Comparison of ENCODE assay signal across 8 mouse cellular contexts in the genomic region with DNA sequence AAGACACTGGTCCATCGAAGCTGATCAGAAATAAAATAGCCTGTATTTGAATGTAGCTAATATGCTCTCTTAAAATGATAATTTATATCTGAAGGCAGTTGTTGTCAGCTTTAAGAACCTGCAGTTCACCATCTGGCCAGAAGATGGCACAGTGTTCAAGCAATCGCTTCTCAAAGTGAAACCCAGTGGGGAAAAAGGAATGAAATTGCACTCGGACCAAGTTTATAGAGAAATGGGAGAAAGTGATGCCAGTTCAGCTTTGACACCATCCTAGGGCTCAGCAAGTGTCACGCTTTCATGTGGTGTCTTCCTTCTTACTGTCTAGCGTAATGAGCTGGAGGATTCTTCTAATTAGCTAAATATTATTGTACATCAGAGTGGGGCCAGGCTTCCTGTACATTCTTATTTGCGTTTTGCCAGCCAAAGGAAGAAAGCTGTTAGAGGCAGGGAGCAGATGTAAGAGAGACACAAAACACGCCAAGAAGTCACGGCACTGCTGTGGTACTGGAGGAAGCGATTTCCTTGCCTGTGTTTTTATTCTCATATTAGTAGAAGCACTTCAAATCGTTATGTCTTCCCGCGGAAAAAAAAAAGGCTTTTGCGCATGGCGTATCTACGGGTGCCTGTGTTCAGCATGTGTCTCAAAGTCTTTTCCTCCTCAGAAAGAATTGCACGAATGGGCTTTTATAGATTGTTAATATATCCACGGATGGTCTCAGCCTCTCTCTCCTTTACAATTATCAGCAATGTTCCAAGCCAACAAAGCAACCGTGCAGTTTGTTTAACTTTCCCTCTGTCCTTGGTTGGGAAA.
A peak's percentile ranks its signal among the peaks of the same experiment; 100 is the strongest.
DNase-seq lines count a peak whose midpoint lies in the region; ATAC-seq and TF ChIP-seq lines count a peak whose summit lies in the region.

No protein-coding gene starts in this region.

- WGBS in forebrain, embryonic 13.5 days = 31% methylated on average over 18 of the region's 18 CpGs
- 39% methylated on average over 18 of the region's 18 CpGs for WGBS in liver, embryonic 15.5 days (ENCODE audit: insufficient replicate concordance)
- 57% methylated on average over 18 of the region's 18 CpGs for WGBS in neural tube, embryonic 11.5 days
- WGBS in stomach, embryonic 16.5 days = 36% methylated on average over 18 of the region's 18 CpGs

- dilution Hi-C loops in CH12.LX (cut with MboI; ENCODE audit: extremely low pct_ligation_motif_present, extremely low pct_unique_long_range_greater_than_20kb, low sequenced_read_pairs) = no loop called here

- no peaks in the 10 kb centered on the region for H3K9me3 ChIP-seq in CH12.LX (replicated peaks; ENCODE audit: low read length)
- no peaks in the 10 kb centered on the region for H3K9me3 ChIP-seq in forebrain, embryonic 13.5 days (replicated peaks)
- no peaks in the 10 kb centered on the region for H3K9me3 ChIP-seq in liver, embryonic 15.5 days (replicated peaks)
- no peaks in the 10 kb centered on the region for H3K9me3 ChIP-seq in neural tube, embryonic 11.5 days (ENCODE audit: control insufficient read depth, low read length)
- H3K9me3 ChIP-seq in stomach, embryonic 16.5 days (replicated peaks; ENCODE audit: control insufficient read depth, low read length) = no peaks in the 10 kb centered on the region

- no peak for TF ChIP-seq POLR2A in CH12.LX (IDR thresholded peaks at IDR 0.05; ENCODE audit: low read depth, low read length)

- TF ChIP-seq RAD21 in CH12.LX (IDR thresholded peaks at IDR 0.05; ENCODE audit: low read depth, low read length) = peak; percentile 85

- ATAC-seq in forebrain, embryonic 13.5 days = peak; percentile 43; the same call in 1 of the 2 replicates
- no peak for ATAC-seq in liver, embryonic 15.5 days (ENCODE audit: insufficient read depth)
- ATAC-seq in neural tube, embryonic 11.5 days (ENCODE audit: insufficient read depth, low FRiP score, low TSS enrichment) = no peak
- ATAC-seq in stomach, embryonic 16.5 days (ENCODE audit: insufficient read depth, low FRiP score) = no peak

- DNase-seq in CH12.LX (ENCODE audit: extremely low read depth) = peak; percentile 89
- DNase-seq in c-Kit-positive CD71-negative TER-119-negative erythroid progenitor cells, embryonic 14.5 days (ENCODE audit: low read depth) = peak; percentile 69
- peak; percentile 82 to 89 for DNase-seq in heart, postnatal 10 days
- peak; percentile 87 to 89 for DNase-seq in kidney, postnatal 4 days
- peak; percentile 77 for DNase-seq in neural tube, embryonic 11.5 days (ENCODE audit: low spot score)

- no peak overlapping the region for H3K27ac ChIP-seq in CH12.LX (ENCODE audit: insufficient read depth, low read depth)
- H3K27ac ChIP-seq in forebrain, embryonic 13.5 days = no peak overlapping the region
- no peak overlapping the region for H3K27ac ChIP-seq in liver, embryonic 15.5 days (replicated peaks)
- H3K27ac ChIP-seq in neural tube, embryonic 11.5 days (ENCODE audit: low read depth, low read length) = no peak overlapping the region
- no peak overlapping the region; the same call in 1 of the 2 replicates for H3K27ac ChIP-seq in stomach, embryonic 16.5 days (ENCODE audit: low read length)

- peaks cover 0 to 3% of the 10 kb centered on the region in 2 experiments; a peak in 1 of 4 replicates for H3K4me1 ChIP-seq in CH12.LX (ENCODE audit: control insufficient read depth in 1 of 2, insufficient read depth in 2 of 2)
- H3K4me1 ChIP-seq in forebrain, embryonic 13.5 days = peaks cover 19% of the 10 kb centered on the region
- no peaks in the 10 kb centered on the region for H3K4me1 ChIP-seq in liver, embryonic 15.5 days (replicated peaks)
- H3K4me1 ChIP-seq in neural tube, embryonic 11.5 days (ENCODE audit: control insufficient read depth, insufficient read depth, low read length) = no peaks in the 10 kb centered on the region
- peaks cover 3% of the 10 kb centered on the region; the same call in 1 of the 2 replicates for H3K4me1 ChIP-seq in stomach, embryonic 16.5 days (ENCODE audit: control insufficient read depth, insufficient read depth, low read length)

- peak overlapping the region; percentile 47 to 56 (median 56) for H3K4me3 ChIP-seq in CH12.LX (replicated peaks in 1 of 3; ENCODE audit: low read depth in 2 of 3, low read length in 2 of 3, poor library complexity in 1 of 3)
- peak overlapping the region; percentile 18; the same call in 1 of the 2 replicates for H3K4me3 ChIP-seq in forebrain, embryonic 13.5 days
- H3K4me3 ChIP-seq in liver, embryonic 15.5 days (replicated peaks) = peak overlapping the region; percentile 39
- H3K4me3 ChIP-seq in neural tube, embryonic 11.5 days (ENCODE audit: low read depth, low read length) = no peak overlapping the region
- H3K4me3 ChIP-seq in stomach, embryonic 16.5 days (replicated peaks; ENCODE audit: low read length) = peak overlapping the region; percentile 45

- in situ Hi-C loops in CH12.LX (cut with MboI; ENCODE audit: low pct_ligation_motif_present, low pct_unique_long_range_greater_than_20kb, low sequenced_read_pairs) = loop anchor here (25.0 kb wide), 1 partner anchor 282 kb away; no protein-coding TSS in a partner anchor

- no peaks in the 10 kb centered on the region for H3K36me3 ChIP-seq in CH12.LX (replicated peaks in 1 of 2; ENCODE audit: control insufficient read depth in 1 of 2, insufficient read depth in 1 of 2, low read length in 1 of 2)
- no peaks in the 10 kb centered on the region for H3K36me3 ChIP-seq in forebrain, embryonic 13.5 days (ENCODE audit: poor library complexity, severe bottlenecking)
- no peaks in the 10 kb centered on the region for H3K36me3 ChIP-seq in liver, embryonic 15.5 days (replicated peaks)
- no peaks in the 10 kb centered on the region for H3K36me3 ChIP-seq in neural tube, embryonic 11.5 days (ENCODE audit: control insufficient read depth, insufficient read depth, low read length)
- no peaks in the 10 kb centered on the region for H3K36me3 ChIP-seq in stomach, embryonic 16.5 days (ENCODE audit: control insufficient read depth, insufficient read depth, low read length)

- intact Hi-C loops in heart, postnatal 10 days (cut with DNase I) = loop anchor here (2.0 to 10.0 kb wide), 4 partner anchors 169 to 1495 kb away; no protein-coding TSS in a partner anchor

- H3K9ac ChIP-seq in CH12.LX (ENCODE audit: insufficient read depth, low read depth) = peak overlapping the region; percentile 43
- H3K9ac ChIP-seq in forebrain, embryonic 13.5 days = peak overlapping the region; percentile 40; the same call in 1 of the 2 replicates
- H3K9ac ChIP-seq in liver, embryonic 15.5 days = no peak overlapping the region
- no peak overlapping the region for H3K9ac ChIP-seq in neural tube, embryonic 11.5 days (ENCODE audit: low read length)
- peak overlapping the region; percentile 65 for H3K9ac ChIP-seq in stomach, embryonic 16.5 days (ENCODE audit: low read length)

- H3K4me2 ChIP-seq in CH12.LX (ENCODE audit: insufficient read depth, low read depth, poor library complexity, severe bottlenecking) = peak overlapping the region; percentile 90
- peak overlapping the region; percentile 50 for H3K4me2 ChIP-seq in forebrain, embryonic 13.5 days
- H3K4me2 ChIP-seq in liver, embryonic 15.5 days = peak overlapping the region; percentile 59
- peak overlapping the region; percentile 20; the same call in 1 of the 2 replicates for H3K4me2 ChIP-seq in neural tube, embryonic 11.5 days (ENCODE audit: low read depth)
- H3K4me2 ChIP-seq in stomach, embryonic 16.5 days (ENCODE audit: low read depth, low read length) = peak overlapping the region; percentile 83

- TF ChIP-seq CTCF in CH12.LX (conservative IDR thresholded peaks at IDR 0.05 in 1 of 2, IDR thresholded peaks at IDR 0.05 in 1 of 2; ENCODE audit: low read depth in 2 of 2, low read length in 2 of 2) = peak; percentile 83 to 85

- TF ChIP-seq EP300 in CH12.LX (IDR thresholded peaks at IDR 0.05; ENCODE audit: low read length) = no peak

- H3K27me3 ChIP-seq in CH12.LX (replicated peaks) = no peaks in the 10 kb centered on the region
- 0 out of 2 replicates have a peak, but pooled peaks cover 6% of the 10 kb centered on the region for H3K27me3 ChIP-seq in forebrain, embryonic 13.5 days
- no peaks in the 10 kb centered on the region for H3K27me3 ChIP-seq in liver, embryonic 15.5 days
- H3K27me3 ChIP-seq in neural tube, embryonic 11.5 days (ENCODE audit: control insufficient read depth, insufficient read depth, low read length) = no peaks in the 10 kb centered on the region
- no peaks in the 10 kb centered on the region for H3K27me3 ChIP-seq in stomach, embryonic 16.5 days (ENCODE audit: control insufficient read depth, insufficient read depth, low read length)

- H3K79me2 ChIP-seq in CH12.LX (replicated peaks; ENCODE audit: control insufficient read depth, extremely low read depth, insufficient read depth, poor library complexity, severe bottlenecking) = no peaks in the 10 kb centered on the region

TF ChIP-seq in CH12.LX, 34 proteins besides CTCF, POLR2A, EP300 and RAD21:
- peak; percentile 45; the same call in 1 of the 2 replicates for TF ChIP-seq IRF4 (IDR thresholded peaks at IDR 0.05; ENCODE audit: low read depth, low read length)
- TF ChIP-seq SMC3 (IDR thresholded peaks at IDR 0.05; ENCODE audit: low read depth, low read length) = peak; percentile 60
- TF ChIP-seq E2F4 (IDR thresholded peaks at IDR 0.05; ENCODE audit: insufficient replicate concordance, low read depth, low read length) = no peak
- peak; percentile 49; the same call in 1 of the 2 replicates for TF ChIP-seq ZNF384 (IDR thresholded peaks at IDR 0.05; ENCODE audit: low read depth, low read length)

Comparison
In these comparisons a context has a peak if more than half of its experiments do, and no peak if none do; other contexts are left out.
1. H3K4me2 ChIP-seq: peak in every context shown above with its lines; median percentile 90 in CH12.LX; 83 in stomach, embryonic 16.5 days; 59 in liver, embryonic 15.5 days; 50 in forebrain, embryonic 13.5 days; 20 in neural tube, embryonic 11.5 days.
2. H3K9ac ChIP-seq: peak in CH12.LX (single experiment), forebrain, embryonic 13.5 days (single experiment) and stomach, embryonic 16.5 days (single experiment); none in liver, embryonic 15.5 days (single experiment) and neural tube, embryonic 11.5 days (single experiment).
3. Peak in every context shown above with its lines, with median percentiles within 50 percentile points of each other: DNase-seq.